23 mouse cellular contexts compared by ENCODE assay signal in the genomic region with DNA sequence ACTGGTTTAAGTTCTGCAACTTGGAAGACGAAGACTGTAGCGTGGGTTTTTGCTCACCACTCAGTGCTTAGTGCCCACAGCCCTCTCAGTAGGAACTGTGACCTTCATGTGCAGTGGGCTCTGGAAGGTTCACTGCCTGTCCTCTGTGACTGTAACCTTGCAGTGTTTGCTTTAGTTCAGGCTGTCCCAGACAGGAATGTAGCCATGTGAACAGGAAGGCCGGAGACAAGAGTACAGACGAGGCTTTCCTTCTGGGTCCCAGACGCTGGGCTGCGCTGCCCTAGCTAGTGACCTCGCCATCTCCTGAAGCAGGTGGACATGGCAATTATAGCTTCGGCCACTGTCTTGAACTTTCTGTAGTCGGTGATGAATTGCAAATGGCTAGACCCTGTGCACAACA.
DNase-seq lines count a peak whose midpoint lies in the region; ATAC-seq and TF ChIP-seq lines count a peak whose summit lies in the region.
"Had no signal": no experiment of that assay in that cellular context is flagged by ENCODE, and none has a peak within 500 bp of the region (broad histone marks: within the 10 kb centered on the region; RNA-seq: fewer than 3 reads in every experiment).

No protein-coding gene starts in this region.

- H3K9me3 ChIP-seq in kidney, embryonic 15.5 days (replicated peaks), result no peaks in the 10 kb centered on the region
- H3K9me3 ChIP-seq in neural tube, embryonic 15.5 days (replicated peaks), result no peaks in the 10 kb centered on the region
- no peaks in the 10 kb centered on the region for H3K9me3 ChIP-seq in neural tube, embryonic 13.5 days
- H3K9me3 ChIP-seq in stomach, postnatal 0 days (ENCODE audit: control insufficient read depth, low read length), result no peaks in the 10 kb centered on the region
- H3K9me3 ChIP-seq: embryonic facial prominence, embryonic 12.5 days; forebrain, embryonic 13.5 days; midbrain, embryonic 15.5 days had no signal

- no peaks in the 10 kb centered on the region for H3K36me3 ChIP-seq in kidney, embryonic 15.5 days
- no peaks in the 10 kb centered on the region for H3K36me3 ChIP-seq in neural tube, embryonic 15.5 days
- H3K36me3 ChIP-seq in neural tube, embryonic 13.5 days, result no peaks in the 10 kb centered on the region
- H3K36me3 ChIP-seq in stomach, postnatal 0 days (ENCODE audit: control insufficient read depth, insufficient read depth, low read length), result no peaks in the 10 kb centered on the region
- H3K36me3 ChIP-seq: embryonic facial prominence, embryonic 12.5 days; midbrain, embryonic 15.5 days had no signal

- DNase-seq in kidney, adult 9 months, result peak; percentile 22
- DNase-seq in neural tube, embryonic 10.5 days (ENCODE audit: extremely low spot score, low spot score), result peak; percentile 38
- DNase-seq in embryo, embryonic 11 days, result peak; percentile 36
- DNase-seq in stomach, postnatal 0 days (ENCODE audit: low spot score), result no peak
- DNase-seq: B cell, adult 2 months; cerebellum, postnatal 36 days; gastrocnemius, postnatal 10 days; heart, adult 11 months; heart, postnatal 4 days; left cerebral cortex, postnatal 4 days; lung, postnatal 10 days; right cerebral cortex, postnatal 14 days; spleen, adult 18-20 months had no signal

- ATAC-seq in kidney, embryonic 15.5 days (replicated peaks; ENCODE audit: low FRiP score), result no peak; the same call in 1 of the 2 replicates
- ATAC-seq in neural tube, embryonic 15.5 days (ENCODE audit: low FRiP score), result no peak
- no peak for ATAC-seq in neural tube, embryonic 13.5 days (ENCODE audit: low read depth)
- no peak for ATAC-seq in stomach, postnatal 0 days (ENCODE audit: low FRiP score, low TSS enrichment)
- ATAC-seq: forebrain, embryonic 13.5 days; midbrain, embryonic 15.5 days had no signal

- no peak overlapping the region for H3K4me2 ChIP-seq in kidney, embryonic 15.5 days
- no peak overlapping the region for H3K4me2 ChIP-seq in neural tube, embryonic 15.5 days
- H3K4me2 ChIP-seq in neural tube, embryonic 13.5 days, result no peak overlapping the region
- no peak overlapping the region for H3K4me2 ChIP-seq in stomach, postnatal 0 days (replicated peaks; ENCODE audit: low read depth)
- H3K4me2 ChIP-seq: embryonic facial prominence, embryonic 12.5 days; forebrain, embryonic 13.5 days; midbrain, embryonic 15.5 days had no signal

- no peaks in the 10 kb centered on the region for H3K27me3 ChIP-seq in kidney, embryonic 15.5 days
- no peaks in the 10 kb centered on the region for H3K27me3 ChIP-seq in neural tube, embryonic 15.5 days (replicated peaks)
- no peaks in the 10 kb centered on the region for H3K27me3 ChIP-seq in neural tube, embryonic 13.5 days
- H3K27me3 ChIP-seq in stomach, postnatal 0 days (ENCODE audit: control insufficient read depth, insufficient read depth, low read length), result no peaks in the 10 kb centered on the region
- H3K27me3 ChIP-seq: embryonic facial prominence, embryonic 12.5 days; forebrain, embryonic 13.5 days; midbrain, embryonic 15.5 days had no signal

- H3K27ac ChIP-seq in kidney, embryonic 15.5 days, result no peak overlapping the region
- no peak overlapping the region for H3K27ac ChIP-seq in neural tube, embryonic 15.5 days (replicated peaks)
- peak overlapping the region; percentile 29; the same call in 1 of the 2 replicates for H3K27ac ChIP-seq in neural tube, embryonic 13.5 days (replicated peaks)
- no peak overlapping the region for H3K27ac ChIP-seq in stomach, postnatal 0 days (replicated peaks)
- H3K27ac ChIP-seq: embryonic facial prominence, embryonic 12.5 days; forebrain, embryonic 13.5 days; left cerebral cortex, adult 2 months; liver, embryonic 14.5 days; midbrain, embryonic 15.5 days had no signal

- TF ChIP-seq CTCF in stomach, postnatal 0 days (IDR thresholded peaks at IDR 0.05; ENCODE audit: low read depth), result no peak

- no peak overlapping the region for H3K4me3 ChIP-seq in kidney, embryonic 15.5 days (replicated peaks)
- no peak overlapping the region for H3K4me3 ChIP-seq in neural tube, embryonic 15.5 days (replicated peaks)
- no peak overlapping the region for H3K4me3 ChIP-seq in neural tube, embryonic 13.5 days
- H3K4me3 ChIP-seq in stomach, postnatal 0 days (ENCODE audit: low read depth, low read length), result no peak overlapping the region
- H3K4me3 ChIP-seq: embryonic facial prominence, embryonic 12.5 days; erythroblast, embryonic 14.5 days; forebrain, embryonic 13.5 days; left cerebral cortex, adult 2 months; midbrain, embryonic 15.5 days; myocyte had no signal

- WGBS in kidney, embryonic 15.5 days, result 50% methylated on average over 9 of the region's 9 CpGs
- WGBS in neural tube, embryonic 15.5 days, result 52% methylated on average over 9 of the region's 9 CpGs
- WGBS in neural tube, embryonic 13.5 days, result 39% methylated on average over 9 of the region's 9 CpGs
- WGBS in stomach, postnatal 0 days, result 70% methylated on average over 9 of the region's 9 CpGs

- H3K4me1 ChIP-seq in kidney, embryonic 15.5 days, result peaks cover 13% of the 10 kb centered on the region
- H3K4me1 ChIP-seq in neural tube, embryonic 15.5 days, result peaks cover 21% of the 10 kb centered on the region
- H3K4me1 ChIP-seq in neural tube, embryonic 13.5 days (replicated peaks), result peaks cover 45% of the 10 kb centered on the region
- no peaks in the 10 kb centered on the region for H3K4me1 ChIP-seq in stomach, postnatal 0 days (replicated peaks; ENCODE audit: control insufficient read depth, insufficient read depth)
- H3K4me1 ChIP-seq: embryonic facial prominence, embryonic 12.5 days; midbrain, embryonic 15.5 days had no signal

- no peak overlapping the region for H3K9ac ChIP-seq in kidney, embryonic 15.5 days
- H3K9ac ChIP-seq in neural tube, embryonic 15.5 days (replicated peaks), result no peak overlapping the region
- no peak overlapping the region for H3K9ac ChIP-seq in neural tube, embryonic 13.5 days
- H3K9ac ChIP-seq in stomach, postnatal 0 days (ENCODE audit: low read length), result no peak overlapping the region
- H3K9ac ChIP-seq: embryonic facial prominence, embryonic 12.5 days; forebrain, embryonic 13.5 days; liver, embryonic 14.5 days; midbrain, embryonic 15.5 days had no signal

- TF ChIP-seq EP300 in stomach, postnatal 0 days (optimal IDR thresholded peaks at IDR 0.05), result no peak
